Mouse (Mus musculus) urinary bladder, postnatal 14 days (tissue): ENCODE measurements at regions not wholly inside any gene's neighbourhood (a gene's known extent, or its start where the extent isn't known, plus 50 kb on each side); places are given as distances from the start of the nearest gene placed in this dataset.

Experiments used
- DNase-seq: peaks from one replicate; pipeline ENCODE4 v3.0.0; 2021; ENCODE audit warnings: low spot score

DNA sequence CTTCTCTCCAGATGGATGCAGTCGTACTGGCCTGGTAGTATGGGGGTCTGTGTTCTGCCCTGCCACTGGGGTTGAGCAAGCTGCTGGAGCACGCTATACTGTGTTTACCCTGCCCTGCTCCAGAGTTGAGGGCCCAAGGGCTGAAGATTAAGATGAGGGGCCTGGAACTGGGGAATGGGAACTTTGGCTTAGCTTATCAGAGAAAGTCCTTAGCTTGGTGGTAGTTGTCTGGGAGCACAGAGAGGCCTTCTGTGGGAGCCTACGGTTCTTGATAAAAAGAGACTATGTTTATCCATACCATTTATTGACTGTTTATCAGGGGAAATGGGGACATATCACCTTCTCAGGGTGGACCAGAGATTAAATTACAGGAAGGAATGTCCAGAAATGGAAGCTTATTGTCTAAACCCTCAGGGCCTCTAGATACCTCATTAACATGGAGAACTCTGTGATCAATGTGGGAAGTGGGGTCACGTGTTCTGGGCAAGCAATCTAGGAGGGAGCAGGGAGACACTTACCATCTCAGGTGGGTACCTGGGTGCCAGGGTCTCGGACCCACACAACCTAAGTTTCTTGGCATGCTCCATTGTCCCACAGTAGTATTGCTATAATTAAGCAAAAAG lies 58.7 kb downstream of the Mycn start:
- DNase-seq: no peak

GRCm38 (mm10) chr12:12878031-12878430 lies 63.7 kb downstream of the Mycn start:
- no peak for DNase-seq

DNA sequence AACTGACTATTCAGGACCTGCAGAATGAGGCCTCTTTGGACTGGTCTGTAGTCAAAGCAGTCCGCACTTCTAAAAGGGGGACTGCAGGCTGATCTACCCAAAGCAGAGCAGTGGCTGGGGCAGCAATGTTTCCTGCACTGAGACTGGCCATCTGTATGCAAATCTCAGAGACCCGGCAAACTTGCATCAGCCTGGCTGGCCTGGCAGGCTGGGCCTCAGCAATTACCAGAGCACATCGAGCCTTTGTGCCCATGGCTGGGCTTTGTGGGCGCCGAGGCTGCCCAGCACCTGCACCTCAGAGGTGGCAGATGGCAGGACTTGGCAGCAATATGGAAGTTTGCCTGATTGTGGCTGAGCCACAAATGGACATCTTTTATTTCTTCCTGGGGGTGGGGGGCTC lies 64.2 kb downstream of the Mycn start:
- no peak for DNase-seq

DNA sequence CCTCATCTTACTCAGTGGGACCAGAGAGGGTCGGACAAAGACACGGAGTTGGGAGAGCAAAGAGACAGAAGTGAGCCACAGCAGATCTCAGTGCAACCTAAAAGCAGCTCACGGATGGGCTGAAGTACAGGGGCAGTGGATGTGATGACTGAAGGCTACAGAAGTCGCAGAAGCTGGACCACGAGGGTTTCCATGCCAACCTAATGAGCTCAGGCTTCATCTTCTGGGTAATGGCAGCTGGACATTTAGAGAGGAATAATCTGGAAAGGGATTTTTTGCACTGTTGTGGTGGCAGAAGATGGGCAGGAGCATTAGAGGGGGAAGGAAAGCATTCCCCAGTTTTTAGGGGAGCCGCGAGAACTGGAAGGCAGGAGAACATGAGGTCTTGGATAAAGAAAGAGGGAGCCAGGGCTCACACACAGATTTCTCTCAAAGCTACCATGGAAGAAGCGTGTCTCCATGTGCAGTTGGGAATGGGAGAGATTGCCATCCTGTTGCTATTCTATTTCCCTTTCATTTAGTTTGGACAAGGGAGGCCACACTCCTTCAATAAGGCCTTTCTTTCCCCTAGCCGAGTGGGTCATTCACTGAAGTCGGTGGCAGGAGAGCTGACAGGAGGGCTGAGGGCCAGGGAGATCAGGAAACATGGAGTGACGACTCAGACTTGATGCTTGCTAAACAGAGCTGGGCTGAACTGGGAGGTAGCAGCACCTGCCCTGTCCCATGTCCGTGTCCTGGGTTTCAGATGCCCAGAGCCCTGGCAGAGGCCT lies 65.6 kb downstream of the Mycn start:
- no peak for DNase-seq

DNA sequence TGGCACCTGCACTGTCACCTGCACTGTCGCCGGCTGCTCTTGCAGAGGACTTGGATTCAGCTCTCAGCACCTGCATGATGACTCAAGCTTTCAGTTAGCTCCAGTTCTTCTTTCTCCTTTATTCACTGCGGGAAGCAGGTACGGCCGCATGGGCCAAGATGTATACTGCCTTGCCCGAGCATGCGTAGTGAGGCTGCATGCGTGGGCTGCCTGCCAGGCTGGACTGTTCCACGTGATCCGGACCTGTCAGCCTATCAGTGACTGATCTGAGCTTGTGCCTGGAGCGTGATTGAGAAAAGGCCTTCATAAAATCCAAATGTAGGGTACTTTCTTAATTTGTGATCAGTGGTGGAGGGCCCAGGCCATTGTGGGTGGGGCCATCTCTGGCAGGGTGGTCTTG lies 68.2 kb downstream of the Mycn start:
- no peak for DNase-seq

DNA sequence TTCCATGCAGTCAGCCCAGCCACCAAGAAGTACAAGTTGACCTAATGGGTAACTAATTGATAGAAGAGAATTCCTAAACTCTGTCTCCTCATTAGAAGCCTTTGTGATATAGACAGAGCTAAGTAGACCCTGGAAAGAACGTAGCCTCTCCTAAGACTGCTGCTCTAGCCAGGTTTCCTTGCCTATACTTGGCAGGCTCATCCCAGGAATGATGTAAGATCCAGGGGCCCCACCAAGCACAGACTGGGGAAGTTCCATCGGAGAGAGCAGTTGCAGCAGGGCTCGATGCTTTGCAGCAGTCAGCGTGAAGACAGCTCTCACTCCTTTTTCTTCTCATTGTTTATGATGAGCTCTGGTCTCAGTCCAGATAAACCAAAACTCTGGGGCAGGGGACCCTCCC lies 68.7 kb downstream of the Mycn start:
- DNase-seq: no peak

- DNase-seq: no peak
Measured at GRCm38 (mm10) chr12:12871272-12871671, 70.4 kb downstream of the Mycn start.

- DNase-seq: no peak
Measured at GRCm38 (mm10) chr12:12866590-12866989, 75.1 kb downstream of the Mycn start.

DNA sequence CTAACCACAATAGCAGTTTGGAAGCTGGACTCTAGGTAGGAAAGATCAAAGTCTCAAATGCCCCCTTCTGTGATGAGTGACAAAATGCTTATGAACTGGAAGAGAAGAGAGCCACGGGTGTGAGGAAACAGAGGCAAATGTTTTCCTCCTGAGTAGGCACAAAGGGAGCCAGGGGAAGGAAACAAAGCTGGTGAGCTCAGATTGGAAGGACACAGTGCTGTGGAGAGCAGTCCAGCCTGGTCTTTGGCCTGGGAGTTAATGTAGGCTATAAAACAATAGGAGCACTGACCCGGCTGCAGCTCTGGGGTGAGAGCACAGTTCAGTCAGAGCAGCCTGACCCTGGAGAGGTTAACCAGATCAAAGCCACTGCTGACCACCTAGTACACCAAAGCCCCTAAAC lies 91.0 kb downstream of the Mycn start:
- no peak for DNase-seq

GRCm38 (mm10) chr12:12846716-12847115 lies 95.0 kb downstream of the Mycn start:
- no peak for DNase-seq

- DNase-seq: no peak
Measured at GRCm38 (mm10) chr12:12842247-12842957, 99.3 kb downstream of the Mycn start.

GRCm38 (mm10) chr12:12841385-12842238 lies 100.1 kb downstream of the Mycn start:
- no peak for DNase-seq

- DNase-seq: no peak
Measured at GRCm38 (mm10) chr12:12840661-12841384, 100.9 kb downstream of the Mycn start.

DNA sequence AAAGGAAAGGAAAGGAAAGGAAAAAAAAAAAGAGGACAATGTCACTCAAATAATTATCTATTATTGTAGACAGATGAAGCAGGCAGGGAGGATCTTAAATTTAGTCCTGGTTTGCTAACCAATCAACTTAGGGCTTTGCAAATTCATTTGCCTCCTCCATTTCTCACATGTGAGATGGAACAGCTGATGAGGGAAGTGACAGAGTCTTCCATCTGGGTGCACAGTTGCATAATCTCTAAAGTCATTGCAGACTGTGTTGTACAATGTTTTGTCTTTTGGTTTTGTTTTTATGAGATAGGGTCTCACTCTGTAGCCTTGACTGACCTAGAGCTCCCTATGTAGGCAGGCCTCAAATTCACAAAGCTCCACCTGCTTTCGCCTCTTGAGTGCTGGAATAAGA lies 103.9 kb downstream of the Mycn start:
- DNase-seq: no peak

DNA sequence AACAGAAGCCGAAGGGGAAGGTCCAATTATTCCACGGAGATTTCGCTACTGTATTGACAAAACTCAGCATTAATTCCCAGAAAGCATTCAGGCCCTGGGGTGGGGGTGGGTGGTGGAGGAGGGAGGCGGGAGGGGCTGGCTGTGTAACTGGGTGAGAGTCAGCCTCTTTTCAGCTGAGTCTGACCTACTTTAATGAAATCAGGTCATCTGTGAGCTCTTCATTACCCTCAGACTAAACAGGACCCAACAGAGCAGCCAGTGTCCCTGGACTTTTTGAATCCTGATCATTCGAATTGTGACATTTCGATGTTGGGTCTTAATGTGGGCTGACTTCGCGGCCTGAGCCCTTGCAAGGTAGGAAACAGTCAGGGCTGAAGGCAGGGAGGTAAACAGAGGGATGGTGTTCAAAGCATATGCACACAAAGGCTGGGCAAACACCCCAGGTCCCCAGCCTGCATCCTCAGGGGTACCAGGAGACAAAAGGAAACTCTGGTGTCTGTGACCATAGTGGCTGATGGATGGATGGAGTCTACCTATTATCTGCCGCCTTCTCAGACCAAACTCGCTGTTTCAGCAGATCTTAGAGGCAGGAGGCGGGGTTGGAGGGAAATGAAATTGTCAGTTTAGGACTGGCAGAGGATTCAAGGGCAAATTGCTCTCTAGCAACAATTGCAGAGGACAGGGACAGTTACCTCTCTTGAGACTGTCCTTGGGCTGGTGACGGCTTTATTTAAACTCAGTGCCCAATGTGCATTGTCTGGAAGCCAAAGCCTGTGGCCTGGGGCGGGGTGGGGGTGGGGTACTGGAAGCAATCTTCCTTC lies 113.7 kb downstream of the Mycn start:
- no peak for DNase-seq

DNA sequence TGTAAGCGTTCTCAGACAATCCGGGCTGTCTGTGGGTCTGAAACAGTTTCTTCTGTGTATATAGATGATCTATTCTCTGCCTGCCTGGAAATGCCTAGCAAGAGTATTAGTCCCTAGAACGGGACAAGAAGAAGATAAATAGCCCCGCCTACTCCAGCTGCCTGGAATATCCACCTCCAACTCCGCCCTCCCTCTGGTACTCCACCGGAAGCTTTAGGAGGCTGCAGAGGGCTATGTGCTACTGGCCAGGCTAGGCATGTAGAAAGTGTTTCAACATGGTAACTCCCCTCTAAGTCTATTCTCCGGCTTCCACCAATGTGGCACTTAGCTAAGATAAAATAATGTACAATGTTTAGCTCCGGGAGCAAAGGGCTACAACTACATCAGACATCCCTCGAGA lies 114.3 kb downstream of the Mycn start:
- DNase-seq: no peak

DNA sequence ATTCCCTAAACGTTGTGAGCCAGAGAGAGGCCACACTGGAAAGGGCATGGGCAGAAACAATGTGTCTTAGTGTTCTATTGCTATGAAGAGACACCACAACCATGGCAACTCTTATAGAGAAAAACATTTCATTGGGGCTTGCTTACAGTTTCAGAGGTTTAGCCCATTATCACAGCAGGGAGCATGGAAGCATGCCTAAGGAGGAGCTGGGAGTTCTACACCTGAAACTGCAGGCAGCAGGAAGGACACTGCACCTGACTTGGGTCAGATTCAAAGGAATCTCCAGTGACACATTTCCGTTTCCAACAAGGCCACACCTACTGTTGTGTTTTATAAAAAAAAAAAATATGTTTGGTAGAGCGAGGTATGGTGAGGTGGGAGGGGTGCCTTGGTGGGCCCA lies 115.3 kb downstream of the Mycn start:
- no peak for DNase-seq

DNA sequence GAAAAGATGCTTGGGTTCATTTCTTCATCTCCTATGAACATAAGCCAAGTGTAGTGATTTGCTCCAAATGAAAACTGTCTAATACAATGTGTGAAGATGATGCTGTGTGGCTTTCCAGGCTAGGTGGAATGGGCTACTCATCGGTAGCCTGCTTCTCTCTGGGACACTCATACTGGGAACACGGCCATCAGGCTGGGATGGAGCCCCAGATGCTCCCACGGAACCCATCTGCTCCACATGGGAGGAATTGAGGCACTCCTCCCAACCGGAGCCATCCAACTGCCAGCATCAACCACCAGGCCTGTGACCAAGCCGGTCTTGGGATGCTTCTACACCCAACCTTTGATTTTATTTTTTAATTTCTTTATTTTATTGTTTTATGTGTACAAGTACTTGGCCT lies 115.9 kb downstream of the Mycn start:
- no peak for DNase-seq

GRCm38 (mm10) chr12:12821473-12821872 lies 120.2 kb downstream of the Mycn start:
- no peak for DNase-seq

DNA sequence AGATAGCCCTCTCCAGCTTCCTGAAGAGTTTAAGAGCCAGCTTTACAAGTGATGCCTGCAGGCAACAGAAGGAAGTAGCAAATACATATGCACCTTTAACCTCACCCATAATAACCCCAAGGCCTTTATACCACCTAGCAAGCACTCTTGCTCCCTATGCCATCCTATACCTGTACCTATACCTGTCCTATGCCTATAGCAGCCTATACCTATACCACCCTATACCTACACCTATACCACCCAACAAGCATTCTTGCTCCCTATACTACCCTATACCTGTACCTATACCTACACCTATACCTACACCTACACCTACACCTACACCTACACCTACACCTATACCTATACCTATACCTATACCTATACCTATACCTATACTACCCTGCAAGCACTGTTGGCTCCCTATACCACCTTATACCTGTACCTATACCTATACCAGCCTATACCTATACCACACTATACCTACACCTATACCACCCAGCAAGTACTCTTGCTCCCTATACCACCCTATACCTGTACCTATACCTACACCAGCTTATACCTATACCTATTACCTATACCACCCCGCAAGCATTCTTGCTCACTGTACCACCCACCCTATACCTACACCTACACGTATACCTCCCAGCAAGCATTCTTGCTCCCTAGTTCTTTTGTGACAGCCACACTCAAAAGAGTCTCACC lies 120.9 kb downstream of the Mycn start:
- DNase-seq: no peak
